Mouse (Mus musculus) cerebellum, adult 18-20 months (tissue): ENCODE measurements around the gene Tmem119.

Experiments used
- DNase-seq, 2 experiments: peaks; one replicate each; pipeline ENCODE4 v3.0.0; 2021

Gene Tmem119

GRCm38 (mm10) chr5:113800280-113800679, at the start of gene Tmem119:
Gene Tmem119 (minus strand): TSS chr5:113800516.
- no peak for DNase-seq

- no peak for DNase-seq
Observed at GRCm38 (mm10) chr5:113847636-113848035, 47.3 kb upstream of the Tmem119 start.

GRCm38 (mm10) chr5:113846656-113847055, 46.3 kb upstream of the Tmem119 start:
- no peak for DNase-seq

GRCm38 (mm10) chr5:113845627-113846026, 45.3 kb upstream of the Tmem119 start:
- DNase-seq: no peak

- peak; percentile 41 to 46 for DNase-seq
Observed at GRCm38 (mm10) chr5:113844721-113845120, 44.4 kb upstream of the Tmem119 start.

- no peak for DNase-seq
Observed at GRCm38 (mm10) chr5:113844106-113844505, 43.8 kb upstream of the Tmem119 start.

GRCm38 (mm10) chr5:113842906-113843305, 42.6 kb upstream of the Tmem119 start:
- no peak for DNase-seq

- no peak for DNase-seq
Observed at GRCm38 (mm10) chr5:113842244-113842643, 41.9 kb upstream of the Tmem119 start.

- no peak for DNase-seq
Observed at GRCm38 (mm10) chr5:113841243-113842225, 41.2 kb upstream of the Tmem119 start.

GRCm38 (mm10) chr5:113840443-113840842, 40.1 kb upstream of the Tmem119 start:
- DNase-seq: no peak

GRCm38 (mm10) chr5:113836961-113837360, 36.6 kb upstream of the Tmem119 start:
- DNase-seq: no peak

- DNase-seq: no peak
Observed at GRCm38 (mm10) chr5:113833316-113833947, 33.1 kb upstream of the Tmem119 start.

- no peak for DNase-seq
Observed at GRCm38 (mm10) chr5:113832490-113832901, 32.2 kb upstream of the Tmem119 start, which contains the start of gene Selplg. Gene Selplg (minus strand): TSS chr5:113832644.

- DNase-seq: no peak
Observed at GRCm38 (mm10) chr5:113831741-113832140, 31.4 kb upstream of the Tmem119 start.

- no peak for DNase-seq
Observed at GRCm38 (mm10) chr5:113830796-113831195, 30.5 kb upstream of the Tmem119 start.

GRCm38 (mm10) chr5:113830292-113830643, 30.0 kb upstream of the Tmem119 start:
- no peak for DNase-seq

- DNase-seq: no peak
Observed at GRCm38 (mm10) chr5:113829566-113830291, 29.4 kb upstream of the Tmem119 start.

GRCm38 (mm10) chr5:113828481-113828880, 28.2 kb upstream of the Tmem119 start:
- DNase-seq: no peak

- DNase-seq: no peak
Observed at GRCm38 (mm10) chr5:113827991-113828411, 27.7 kb upstream of the Tmem119 start.

- DNase-seq: no peak
Observed at GRCm38 (mm10) chr5:113826619-113827018, 26.3 kb upstream of the Tmem119 start.

- DNase-seq: no peak
Observed at GRCm38 (mm10) chr5:113825558-113825957, 25.2 kb upstream of the Tmem119 start.

- DNase-seq: no peak
Observed at GRCm38 (mm10) chr5:113824228-113824627, 23.9 kb upstream of the Tmem119 start.

- no peak for DNase-seq
Observed at GRCm38 (mm10) chr5:113818572-113818971, 18.3 kb upstream of the Tmem119 start.
